Mouse (Mus musculus): ENCODE data around the gene App. TPM values are rescaled to one million over a fixed set of nuclear protein-coding genes. Genes with fewer than 3 reads are reported as not detected.
A peak's percentile ranks its signal among the peaks of the same experiment; 100 is the strongest.

The App gene
- total and polyA plus RNA-seq, 2 experiments from 2014 or later, result 498 to 526 TPM

DNA sequence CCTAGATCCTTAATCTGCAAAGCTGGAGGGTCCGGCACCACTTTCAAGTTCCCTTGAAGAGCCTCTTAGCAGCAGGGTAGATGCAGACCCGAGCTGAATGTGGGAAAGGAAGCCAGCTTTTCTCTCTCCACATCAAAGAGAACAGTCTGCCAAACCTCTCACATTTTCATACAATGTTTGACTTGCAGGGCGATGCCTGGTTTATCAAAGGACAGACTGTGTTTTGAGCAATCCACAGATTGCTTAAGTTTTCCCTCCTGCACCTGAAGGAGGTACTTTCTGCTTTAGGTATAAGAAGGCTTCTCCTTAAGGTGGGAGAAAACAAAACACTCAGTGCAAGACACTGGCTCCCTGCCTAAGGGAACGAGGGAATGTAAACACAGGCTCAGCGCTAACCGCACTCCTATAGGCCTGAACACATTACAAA is 178.1 kb downstream of the App start:
- no peaks in the 10 kb centered on the region for H3K27me3 ChIP-seq (ENCODE audit: insufficient read depth, low read length)
- WGBS, result 61% methylated on average over 6 of the region's 6 CpGs
- H3K27ac ChIP-seq, result no peak overlapping the region
- H3K4me2 ChIP-seq (ENCODE audit: low read depth, low read length), result no peak overlapping the region
- peaks cover 11% of the 10 kb centered on the region; the same call in 1 of the 2 replicates for H3K36me3 ChIP-seq (ENCODE audit: insufficient read depth, low read length)
- ATAC-seq (no peak), DNase-seq (ENCODE audit: low spot score) (no peak)
- no peaks in the 10 kb centered on the region for H3K9me3 ChIP-seq (ENCODE audit: low read length)
- H3K9ac ChIP-seq (replicated peaks; ENCODE audit: low read length), result no peak overlapping the region
- TF ChIP-seq CTCF (IDR thresholded peaks at IDR 0.05; ENCODE audit: low read depth), result no peak
- H3K4me3 ChIP-seq (ENCODE audit: low read length), result no peak overlapping the region
- no peaks in the 10 kb centered on the region for H3K4me1 ChIP-seq (ENCODE audit: insufficient read depth, low read length)

DNA sequence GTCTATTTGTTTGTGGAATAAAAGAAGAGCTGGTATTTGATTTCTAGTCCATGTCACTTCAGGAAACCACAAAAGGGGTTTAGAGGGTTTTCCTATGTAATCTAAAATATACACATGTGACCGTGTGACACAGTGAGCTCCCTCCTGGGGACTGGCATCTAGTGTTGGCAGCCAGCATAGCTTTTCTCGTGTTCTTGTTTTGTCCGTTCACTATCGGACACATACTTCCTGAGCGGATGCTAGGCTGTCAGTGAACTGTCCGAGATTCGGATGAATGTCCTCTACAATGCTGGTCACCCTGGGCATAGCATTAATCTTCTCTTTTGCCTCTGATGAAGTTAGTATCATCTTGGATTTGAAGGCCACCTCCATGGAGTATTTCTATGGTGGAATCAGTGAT is 180.7 kb downstream of the App start:
- Histone ChIP-seq H3K36me3 (ENCODE audit: insufficient read depth, low read length) (peaks cover 6% of the 10 kb centered on the region; the same call in 1 of the 2 replicates), H3K4me2 (ENCODE audit: low read depth, low read length) (no peak overlapping the region), H3K9ac (replicated peaks; ENCODE audit: low read length) (no peak overlapping the region), H3K4me3 (ENCODE audit: low read length) (no peak overlapping the region), H3K9me3 (ENCODE audit: low read length) (no peaks in the 10 kb centered on the region), H3K27ac (no peak overlapping the region), H3K27me3 (ENCODE audit: insufficient read depth, low read length) (no peaks in the 10 kb centered on the region), H3K4me1 (ENCODE audit: insufficient read depth, low read length) (no peaks in the 10 kb centered on the region)
- DNase-seq (ENCODE audit: low spot score) (no peak), ATAC-seq (no peak)
- 72% methylated on average over 7 of the region's 7 CpGs for WGBS
- no peak for TF ChIP-seq CTCF (IDR thresholded peaks at IDR 0.05; ENCODE audit: low read depth)

DNA sequence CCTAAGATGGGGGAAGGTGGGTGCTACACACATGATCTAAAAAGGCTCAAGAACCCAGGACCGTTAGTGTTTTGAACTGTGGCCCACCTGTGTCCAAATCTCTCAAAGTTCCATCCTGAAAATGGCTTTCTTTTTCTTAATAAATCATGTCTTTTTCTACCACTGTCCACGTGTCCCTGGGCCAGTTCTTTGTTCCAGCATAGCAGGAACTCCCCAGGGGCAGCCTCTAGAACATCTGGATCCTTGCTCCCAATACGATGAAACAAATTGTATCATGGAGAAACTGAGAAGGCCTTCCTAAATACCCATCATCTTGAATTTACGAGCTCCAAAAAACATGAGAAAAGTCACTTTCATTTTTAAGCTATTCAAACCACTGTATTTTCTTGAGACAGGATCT is 182.6 kb downstream of the App start:
- Histone ChIP-seq H3K27ac (no peak overlapping the region), H3K9me3 (ENCODE audit: low read length) (no peaks in the 10 kb centered on the region), H3K4me3 (ENCODE audit: low read length) (no peak overlapping the region), H3K4me2 (ENCODE audit: low read depth, low read length) (no peak overlapping the region), H3K4me1 (ENCODE audit: insufficient read depth, low read length) (no peaks in the 10 kb centered on the region), H3K27me3 (ENCODE audit: insufficient read depth, low read length) (no peaks in the 10 kb centered on the region), H3K9ac (replicated peaks; ENCODE audit: low read length) (no peak overlapping the region), H3K36me3 (ENCODE audit: insufficient read depth, low read length) (peaks cover 6% of the 10 kb centered on the region; the same call in 1 of the 2 replicates)
- no peak for ATAC-seq
- WGBS, result 71% methylated on average over 4 of the region's 4 CpGs
- TF ChIP-seq CTCF (IDR thresholded peaks at IDR 0.05; ENCODE audit: low read depth), result no peak
- DNase-seq (ENCODE audit: low spot score), result no peak

DNA sequence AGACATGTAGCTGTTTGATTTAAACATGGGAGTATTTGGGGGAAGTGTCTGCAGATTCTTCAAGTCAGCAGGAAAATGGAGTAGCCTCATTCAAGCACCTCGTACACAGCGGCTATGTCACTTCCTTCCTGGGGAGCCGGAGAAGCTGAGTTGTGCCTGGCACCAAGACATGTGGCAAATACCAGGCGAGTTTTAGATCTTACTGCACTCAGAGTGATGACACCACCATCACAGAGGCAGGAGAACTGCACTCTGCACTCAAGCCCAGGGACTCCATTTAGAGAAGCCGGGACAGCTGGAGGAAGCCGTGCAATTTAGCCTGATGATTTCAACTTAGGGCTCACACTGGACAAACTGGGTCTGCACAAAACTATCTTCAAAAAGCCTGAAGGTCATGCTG is 183.6 kb downstream of the App start:
- DNase-seq (ENCODE audit: low spot score), result no peak
- WGBS, result 69% methylated on average over 6 of the region's 6 CpGs
- peaks cover 6% of the 10 kb centered on the region; the same call in 1 of the 2 replicates for H3K36me3 ChIP-seq (ENCODE audit: insufficient read depth, low read length)
- H3K4me3 ChIP-seq (ENCODE audit: low read length), result no peak overlapping the region
- H3K9ac ChIP-seq (replicated peaks; ENCODE audit: low read length), result no peak overlapping the region
- H3K27me3 ChIP-seq (ENCODE audit: insufficient read depth, low read length), result no peaks in the 10 kb centered on the region
- no peak for ATAC-seq
- no peak for TF ChIP-seq CTCF (IDR thresholded peaks at IDR 0.05; ENCODE audit: low read depth)
- H3K9me3 ChIP-seq (ENCODE audit: low read length), result no peaks in the 10 kb centered on the region
- no peaks in the 10 kb centered on the region for H3K4me1 ChIP-seq (ENCODE audit: insufficient read depth, low read length)
- H3K4me2 ChIP-seq (ENCODE audit: low read depth, low read length), result no peak overlapping the region
- H3K27ac ChIP-seq, result no peak overlapping the region

DNA sequence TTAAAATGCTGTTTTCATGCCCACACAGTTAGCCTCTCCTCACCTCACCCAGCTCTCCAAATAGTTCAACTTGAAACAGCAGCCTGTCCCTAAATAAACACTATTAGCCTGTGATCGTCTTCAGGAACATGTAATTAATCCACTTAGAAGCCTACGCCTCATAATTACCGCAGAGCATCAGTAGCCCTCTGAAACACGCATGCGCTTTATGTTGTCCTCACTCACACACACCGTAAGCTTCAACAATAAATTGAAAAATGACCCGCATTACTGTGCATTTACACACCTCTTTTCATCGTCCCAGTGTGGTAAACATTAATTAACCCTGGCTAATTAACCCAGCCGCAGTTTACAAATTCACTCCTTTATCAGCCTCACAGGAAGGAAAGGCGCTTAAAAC is 184.1 kb downstream of the App start:
- Histone ChIP-seq H3K4me2 (ENCODE audit: low read depth, low read length) (no peak overlapping the region), H3K27me3 (ENCODE audit: insufficient read depth, low read length) (no peaks in the 10 kb centered on the region), H3K9me3 (ENCODE audit: low read length) (no peaks in the 10 kb centered on the region), H3K9ac (replicated peaks; ENCODE audit: low read length) (no peak overlapping the region), H3K27ac (no peak overlapping the region), H3K36me3 (ENCODE audit: insufficient read depth, low read length) (peaks cover 6% of the 10 kb centered on the region; the same call in 1 of the 2 replicates), H3K4me1 (ENCODE audit: insufficient read depth, low read length) (no peaks in the 10 kb centered on the region), H3K4me3 (ENCODE audit: low read length) (no peak overlapping the region)
- ATAC-seq (no peak), DNase-seq (ENCODE audit: low spot score) (no peak)
- WGBS, result 67% methylated on average over 10 of the region's 10 CpGs
- TF ChIP-seq CTCF (IDR thresholded peaks at IDR 0.05; ENCODE audit: low read depth), result no peak

DNA sequence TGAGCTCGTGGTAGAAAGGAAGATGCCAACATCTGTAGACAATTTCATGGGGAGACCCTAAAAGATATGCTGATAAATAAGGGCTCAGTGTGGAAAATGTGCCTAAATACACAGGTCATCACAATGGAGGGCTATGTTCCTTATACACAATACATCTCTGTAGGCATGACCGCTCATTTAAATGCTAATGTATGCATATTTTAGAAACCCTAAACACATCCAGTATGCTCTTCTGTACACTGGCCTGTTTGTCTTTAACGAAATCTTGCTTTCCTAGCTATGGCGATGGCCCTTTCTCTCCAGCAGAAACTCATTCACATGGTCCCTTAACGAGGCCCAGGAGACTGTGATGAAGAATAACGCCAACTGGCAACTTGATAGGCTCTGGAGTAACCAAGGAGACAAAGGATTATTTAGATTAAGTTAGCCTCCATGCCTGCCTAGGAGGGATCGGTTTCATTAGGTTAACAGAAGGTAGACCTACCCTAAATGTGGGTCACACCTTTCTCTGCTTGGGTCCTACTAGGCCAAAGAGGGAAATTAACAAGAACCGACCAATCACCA is 185.8 kb downstream of the App start:
- H3K27me3 ChIP-seq (ENCODE audit: insufficient read depth, low read length), result no peaks in the 10 kb centered on the region
- H3K9ac ChIP-seq (replicated peaks; ENCODE audit: low read length), result no peak overlapping the region
- H3K27ac ChIP-seq, result no peak overlapping the region
- 42% methylated on average over 8 of the region's 8 CpGs for WGBS
- H3K9me3 ChIP-seq (ENCODE audit: low read length), result no peaks in the 10 kb centered on the region
- no peak overlapping the region for H3K4me2 ChIP-seq (ENCODE audit: low read depth, low read length)
- peak; percentile 47; the same call in 1 of the 2 replicates for ATAC-seq
- no peak for DNase-seq (ENCODE audit: low spot score)
- H3K4me3 ChIP-seq (ENCODE audit: low read length), result no peak overlapping the region
- H3K4me1 ChIP-seq (ENCODE audit: insufficient read depth, low read length), result no peaks in the 10 kb centered on the region
- peaks cover 2% of the 10 kb centered on the region; the same call in 1 of the 2 replicates for H3K36me3 ChIP-seq (ENCODE audit: insufficient read depth, low read length)
- no peak for TF ChIP-seq CTCF (IDR thresholded peaks at IDR 0.05; ENCODE audit: low read depth)

DNA sequence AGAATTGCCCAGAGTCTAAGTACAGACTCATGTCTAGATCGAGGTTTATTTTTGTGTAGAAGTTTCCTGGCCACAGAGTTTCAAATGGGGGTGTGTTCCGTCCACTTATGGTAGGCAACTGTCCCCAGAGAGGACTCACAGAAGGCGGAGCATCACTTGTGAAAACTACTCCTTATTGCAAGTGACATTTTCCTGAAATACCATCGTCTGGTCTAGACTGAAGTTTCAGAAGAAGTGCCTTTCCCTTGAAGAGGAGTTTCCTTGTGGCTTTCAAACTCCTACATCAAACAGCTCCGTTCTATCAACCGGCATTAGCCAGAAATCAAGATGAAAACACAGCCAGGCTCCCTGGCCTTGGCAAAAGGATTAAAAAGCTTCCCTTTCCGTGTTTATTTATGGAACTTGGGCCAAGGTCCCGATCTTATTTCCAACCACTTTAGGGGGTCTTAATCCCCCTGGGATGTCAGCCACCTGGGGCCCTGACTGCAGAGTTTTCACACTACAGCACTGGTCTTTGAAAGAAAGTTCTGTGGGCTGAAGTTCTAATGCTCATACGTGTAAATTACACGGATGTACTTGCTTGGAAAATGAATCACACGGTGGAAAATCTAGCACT is 187.4 kb downstream of the App start:
- DNase-seq (ENCODE audit: low spot score), result no peak
- no peak for TF ChIP-seq CTCF (IDR thresholded peaks at IDR 0.05; ENCODE audit: low read depth)
- no peak for ATAC-seq
- Histone ChIP-seq H3K27me3 (ENCODE audit: insufficient read depth, low read length) (no peaks in the 10 kb centered on the region), H3K36me3 (ENCODE audit: insufficient read depth, low read length) (no peaks in the 10 kb centered on the region), H3K9ac (replicated peaks; ENCODE audit: low read length) (no peak overlapping the region), H3K4me2 (ENCODE audit: low read depth, low read length) (no peak overlapping the region), H3K9me3 (ENCODE audit: low read length) (no peaks in the 10 kb centered on the region), H3K27ac (no peak overlapping the region), H3K4me3 (ENCODE audit: low read length) (no peak overlapping the region), H3K4me1 (ENCODE audit: insufficient read depth, low read length) (no peaks in the 10 kb centered on the region)
- 71% methylated on average over 11 of the region's 11 CpGs for WGBS
